Mouse (Mus musculus) midbrain, postnatal 0 days (tissue): ENCODE results near the gene Akr7a5. TPM values are rescaled to one million over a fixed set of nuclear protein-coding genes. Genes with fewer than 3 reads are reported as not detected.

Experiments
- ATAC-seq: fragments of 200-750 bp; cut with Nextera tagmentation; 2 replicates; pipeline ENCODE4 v1.8.0; 2017; ENCODE audit warnings: moderate number of reproducible peaks, mild to moderate bottlenecking, moderate TSS enrichment, moderate library complexity; ENCODE audit not compliant: low FRiP score
- DNase-seq: peaks from one replicate; pipeline ENCODE4 v3.0.0-alpha.2; 2015; ENCODE audit warnings: low spot score
- H3K27ac ChIP-seq: fragments of 300-500 bp; sonication (generic); 2 replicates; pipeline ENCODE4 v1.5.1; 2014; ENCODE audit warnings: low read depth, mild to moderate bottlenecking, low read length, mixed read lengths
- H3K27me3 ChIP-seq: fragments of 300-500 bp; sonication (generic); 2 replicates; pipeline ENCODE4 v1.6.1; 2014; ENCODE audit warnings: low read length, control low read depth, mixed read lengths; ENCODE audit not compliant: insufficient read depth
- H3K36me3 ChIP-seq: fragments of 300-500 bp; sonication (generic); 2 replicates; pipeline ENCODE4 v1.6.1; 2014; ENCODE audit warnings: low read length, control low read depth, mixed read lengths; ENCODE audit not compliant: insufficient read depth
- H3K4me1 ChIP-seq: fragments of 300-500 bp; sonication (generic); 2 replicates; pipeline ENCODE4 v1.6.1; 2014; ENCODE audit warnings: mild to moderate bottlenecking, control low read depth, antibody characterized with exemption, low read length, mixed read lengths; ENCODE audit not compliant: insufficient read depth
- H3K4me2 ChIP-seq: fragments of 300-500 bp; sonication (generic); 2 replicates; pipeline ENCODE4 v1.6.1; 2014; ENCODE audit warnings: low read depth, mild to moderate bottlenecking, low read length, mixed read lengths; ENCODE audit not compliant: poor library complexity, severe bottlenecking
- H3K4me3 ChIP-seq: fragments of 300-500 bp; sonication (generic); 2 replicates; pipeline ENCODE4 v1.5.1; 2014; ENCODE audit warnings: low read depth, mild to moderate bottlenecking, low read length, moderate library complexity
- H3K9ac ChIP-seq: fragments of 300-500 bp; sonication (generic); replicated peaks from 2 replicates; pipeline ENCODE4 v1.6.1; 2014; ENCODE audit warnings: mild to moderate bottlenecking, low read length, moderate library complexity, mixed read lengths; ENCODE audit not compliant: poor library complexity, severe bottlenecking
- H3K9me3 ChIP-seq: fragments of 300-500 bp; sonication (generic); 2 replicates; pipeline ENCODE4 v1.6.1; 2016; ENCODE audit warnings: low read length, control low read depth
- CTCF ChIP-seq: IDR thresholded peaks from 2 replicates; pipeline ENCODE4 v1.5.1; 2016; ENCODE audit warnings: antibody characterized with exemption, mild to moderate bottlenecking
- WGBS: fragments of 180-500 bp; shearing (Covaris S2); extraction: QIAGEN DNeasy Blood & Tissue Kit; methylation state at CpG from one replicate; pipeline ENCODE4 v1.1.7; 2014; 5-methylcytosine and 5-hydroxymethylcytosine counted together
- polyA plus RNA-seq: library from polyadenylated mRNA; unstranded; fragments of >200 nt; fragmentation: Nextera tagmentation; extraction: Ambion mirVana; gene quantifications from 2 replicates; pipeline ENCODE4 v1.2.1, GENCODE M21; 2015
- total RNA-seq: library from RNA; depleted of rRNA; stranded (reverse); fragments of >200 nt; gene quantifications from 2 replicates; pipeline ENCODE4 v1.2.3, GENCODE M21; 2014

Akr7a5 gene
- total and polyA plus RNA-seq, 2 experiments from 2014 or later = 64.4 to 65.4 TPM

- Histone ChIP-seq H3K27ac (no peak overlapping the region), H3K9ac (no peak overlapping the region), H3K36me3 (peaks cover 33% of the 10 kb centered on the region), H3K4me2 (no peak overlapping the region), H3K4me3 (no peak overlapping the region), H3K4me1 (peaks cover 5% of the 10 kb centered on the region; the same call in 1 of the 2 replicates), H3K27me3 (no peaks in the 10 kb centered on the region), H3K9me3 (no peaks in the 10 kb centered on the region)
- DNase-seq = no peak
- no peak for ATAC-seq
- WGBS = 91% methylated on average over 3 of the region's 3 CpGs
- no peak for TF ChIP-seq CTCF
Measured at GRCm38 (mm10) chr4:139305521-139305920, 5.0 kb upstream of the Akr7a5 start.

GRCm38 (mm10) chr4:139307916-139308315 is 2.6 kb upstream of the Akr7a5 start:
- WGBS = 85% methylated on average over 5 of the region's 5 CpGs
- Histone ChIP-seq H3K4me1 (peaks cover 13% of the 10 kb centered on the region; the same call in 1 of the 2 replicates), H3K4me2 (no peak overlapping the region), H3K36me3 (peaks cover 12% of the 10 kb centered on the region; the same call in 1 of the 2 replicates), H3K27me3 (no peaks in the 10 kb centered on the region), H3K4me3 (no peak overlapping the region), H3K27ac (no peak overlapping the region), H3K9ac (no peak overlapping the region), H3K9me3 (no peaks in the 10 kb centered on the region)
- DNase-seq (no peak), ATAC-seq (no peak)
- TF ChIP-seq CTCF = no peak

GRCm38 (mm10) chr4:139309651-139310050 is 893 bp upstream of the Akr7a5 start:
- H3K27me3 ChIP-seq = no peaks in the 10 kb centered on the region
- H3K9me3 ChIP-seq = no peaks in the 10 kb centered on the region
- DNase-seq (no peak), ATAC-seq (no peak)
- H3K9ac ChIP-seq = peak overlapping the region; percentile 72
- H3K4me3 ChIP-seq = peak overlapping the region; percentile 91
- peaks cover 16% of the 10 kb centered on the region for H3K36me3 ChIP-seq
- TF ChIP-seq CTCF = 0 out of 2 replicates have a peak, but pooled peaks have one; percentile 28
- WGBS = 16% methylated on average over 6 of the region's 6 CpGs
- peak overlapping the region; percentile 92 for H3K4me2 ChIP-seq
- peaks cover 13% of the 10 kb centered on the region; the same call in 1 of the 2 replicates for H3K4me1 ChIP-seq
- H3K27ac ChIP-seq = no peak overlapping the region

- peaks cover 17% of the 10 kb centered on the region for H3K36me3 ChIP-seq
- peak overlapping the region; percentile 67; the same call in 1 of the 2 replicates for H3K27ac ChIP-seq
- H3K9me3 ChIP-seq = no peaks in the 10 kb centered on the region
- peaks cover 13% of the 10 kb centered on the region; the same call in 1 of the 2 replicates for H3K4me1 ChIP-seq
- H3K4me3 ChIP-seq = peak overlapping the region; percentile 91
- WGBS = under 1% methylated on average over 50 of the region's 53 CpGs
- no peaks in the 10 kb centered on the region for H3K27me3 ChIP-seq
- peak; percentile 70 for ATAC-seq
- no peak for TF ChIP-seq CTCF
- peak overlapping the region; percentile 80 for H3K9ac ChIP-seq
- H3K4me2 ChIP-seq = peak overlapping the region; percentile 92
- DNase-seq = no peak
Measured at GRCm38 (mm10) chr4:139310899-139311701, 556 bp downstream of the Akr7a5 start.

- H3K36me3 ChIP-seq = peaks cover 11% of the 10 kb centered on the region
- ATAC-seq (no peak), DNase-seq (no peak)
- no peak overlapping the region for H3K27ac ChIP-seq
- no peaks in the 10 kb centered on the region for H3K27me3 ChIP-seq
- peak overlapping the region; percentile 91 for H3K4me3 ChIP-seq
- H3K4me2 ChIP-seq = peak overlapping the region; percentile 92
- whole genome bisulfite sequencing = 20% methylated on average over 14 of the region's 14 CpGs
- peak overlapping the region; percentile 80 for H3K9ac ChIP-seq
- peaks cover 13% of the 10 kb centered on the region; the same call in 1 of the 2 replicates for H3K4me1 ChIP-seq
- TF ChIP-seq CTCF = no peak
- H3K9me3 ChIP-seq = no peaks in the 10 kb centered on the region
Measured at GRCm38 (mm10) chr4:139311707-139312106, 1.2 kb downstream of the Akr7a5 start.

- peak; percentile 66 for TF ChIP-seq CTCF
- WGBS = 71% methylated on average over 4 of the region's 4 CpGs
- ATAC-seq (no peak), DNase-seq (peak; percentile 32)
- Histone ChIP-seq H3K4me1 (peaks cover 13% of the 10 kb centered on the region; the same call in 1 of the 2 replicates), H3K9ac (no peak overlapping the region), H3K4me2 (no peak overlapping the region), H3K36me3 (peaks cover 11% of the 10 kb centered on the region), H3K4me3 (no peak overlapping the region), H3K27ac (no peak overlapping the region), H3K9me3 (no peaks in the 10 kb centered on the region), H3K27me3 (no peaks in the 10 kb centered on the region)
Measured at GRCm38 (mm10) chr4:139312632-139313031, 2.1 kb downstream of the Akr7a5 start.
